Mouse (Mus musculus): Measurements from ENCODE around the gene Apba3. TPM values are rescaled to one million over a fixed set of nuclear protein-coding genes. Genes with fewer than 3 reads are reported as not detected.

The Apba3 gene
- total and polyA plus RNA-seq, 3 experiments, result 111 to 151 (median 123) TPM

- no peak for TF ChIP-seq EP300 (IDR thresholded peaks at IDR 0.05; ENCODE audit: insufficient read depth, low read depth, low read length)
- TF ChIP-seq CTCF (IDR thresholded peaks at IDR 0.05), result no peak
- H3K4me1 ChIP-seq (ENCODE audit: control insufficient read depth, insufficient read depth, low read length), result peaks cover 2% of the 10 kb centered on the region
- WGBS, result 10% methylated on average over 20 of the region's 20 CpGs
- H3K27me3 ChIP-seq (ENCODE audit: control insufficient read depth, insufficient read depth, low read length), result peaks cover 4% of the 10 kb centered on the region; the same call in 1 of the 2 replicates
- H3K36me3 ChIP-seq (ENCODE audit: control insufficient read depth, insufficient read depth, low read length), result no peaks in the 10 kb centered on the region
- H3K9ac ChIP-seq (ENCODE audit: low read depth, low read length), result no peak overlapping the region
- no peaks in the 10 kb centered on the region for H3K79me2 ChIP-seq (replicated peaks; ENCODE audit: control insufficient read depth, insufficient read depth, low read length)
- H3K4me3 ChIP-seq, result no peak overlapping the region
- intact Hi-C loops (cut with DNase I), result no loop called here
- no peak overlapping the region for H3K27ac ChIP-seq
- no peak for DNase-seq
Measured at GRCm38 (mm10) chr10:81229735-81230437, 36.9 kb upstream of the Apba3 start.

DNA sequence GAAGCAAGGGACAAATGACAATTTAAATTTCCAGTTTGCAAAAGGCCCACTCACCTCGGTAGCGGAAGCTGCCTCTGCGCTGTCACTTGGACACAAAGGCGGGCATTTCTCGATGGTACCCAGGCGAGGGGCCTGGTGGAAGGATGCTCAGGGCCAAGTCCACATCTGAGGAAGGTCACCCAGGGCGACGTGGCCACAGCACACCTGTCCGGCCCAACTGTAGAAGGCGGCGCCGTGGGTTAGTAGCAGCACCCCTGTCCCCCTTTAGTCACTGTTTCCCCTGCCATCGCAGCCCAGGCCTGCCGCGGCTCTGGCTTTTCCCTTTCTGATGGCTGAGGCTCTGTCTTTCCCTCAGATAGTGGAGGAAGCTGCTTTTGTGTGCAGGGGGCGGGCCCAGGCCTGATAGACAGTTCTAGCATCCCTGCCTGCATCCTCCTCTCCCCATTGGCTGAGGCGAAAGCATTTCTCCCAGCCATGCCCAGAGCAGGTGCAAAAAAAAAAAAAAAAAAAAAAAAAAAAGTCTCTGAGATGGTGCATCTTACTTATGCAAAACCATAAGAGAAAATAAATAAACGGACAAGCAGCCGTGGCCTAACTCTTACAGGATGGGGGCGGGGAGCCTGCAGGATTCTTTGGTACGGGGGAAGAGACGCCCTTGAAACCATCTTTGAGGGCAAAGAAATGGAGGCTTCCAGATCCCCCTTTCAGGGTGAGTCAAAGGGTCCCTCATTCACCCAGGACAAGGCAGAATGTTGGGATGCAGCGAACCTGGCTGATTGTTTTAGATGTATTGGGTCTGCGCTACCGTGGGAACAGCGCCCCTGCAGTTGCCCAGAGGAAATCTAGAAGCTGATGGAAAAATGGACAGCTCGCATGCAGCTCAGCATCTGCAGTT lies 36.1 kb upstream of the Apba3 start, which contains the start of gene Atcay:
TSS of gene Atcay (minus strand) at position 396 of the 895 bp plus-strand sequence.
- peaks cover 4% of the 10 kb centered on the region; the same call in 1 of the 2 replicates for H3K27me3 ChIP-seq (ENCODE audit: control insufficient read depth, insufficient read depth, low read length)
- intact Hi-C loops (cut with DNase I), result no loop called here
- H3K4me1 ChIP-seq (ENCODE audit: control insufficient read depth, insufficient read depth, low read length), result peaks cover 2% of the 10 kb centered on the region
- no peaks in the 10 kb centered on the region for H3K36me3 ChIP-seq (ENCODE audit: control insufficient read depth, insufficient read depth, low read length)
- no peak within 1 kb of the TSS for H3K4me3 ChIP-seq
- WGBS, result 13% methylated on average over 27 of the region's 27 CpGs
- DNase-seq, result no peak
- no peak within 1 kb of the TSS for H3K9ac ChIP-seq (ENCODE audit: low read depth, low read length)
- no peaks in the 10 kb centered on the region for H3K79me2 ChIP-seq (replicated peaks; ENCODE audit: control insufficient read depth, insufficient read depth, low read length)
- TF ChIP-seq CTCF (IDR thresholded peaks at IDR 0.05), result peak; percentile 59
- TF ChIP-seq POLR2A (IDR thresholded peaks at IDR 0.05; ENCODE audit: insufficient read depth, low read depth, low read length), result no peak
- H3K27ac ChIP-seq, result no peak within 1 kb of the TSS

DNA sequence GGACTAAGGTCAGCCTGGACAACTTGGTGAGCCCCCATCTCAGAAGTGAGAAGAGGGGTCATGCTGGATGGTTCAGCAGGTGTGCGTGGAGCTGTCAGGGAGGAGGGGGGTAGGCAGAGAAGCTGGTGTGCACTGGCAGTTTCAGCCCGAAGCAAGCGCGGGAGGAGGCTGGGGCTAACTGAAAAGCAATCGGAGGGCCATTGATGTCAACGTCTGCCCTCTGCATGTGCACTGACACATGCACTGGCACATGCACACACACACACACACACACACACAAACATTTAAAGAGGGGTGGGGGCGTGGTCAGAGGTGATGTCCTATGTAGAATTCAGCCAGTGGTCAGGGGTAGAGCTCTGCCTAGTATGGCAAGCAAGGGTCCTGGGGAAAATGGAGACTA lies 35.3 kb upstream of the Apba3 start:
- intact Hi-C loops (cut with DNase I), result no loop called here
- 60% methylated on average over 7 of the region's 7 CpGs for WGBS
- H3K27ac ChIP-seq, result no peak overlapping the region
- peaks cover 4% of the 10 kb centered on the region; the same call in 1 of the 2 replicates for H3K27me3 ChIP-seq (ENCODE audit: control insufficient read depth, insufficient read depth, low read length)
- no peak for DNase-seq
- H3K4me1 ChIP-seq (ENCODE audit: control insufficient read depth, insufficient read depth, low read length), result peaks cover 2% of the 10 kb centered on the region
- TF ChIP-seq POLR2A (IDR thresholded peaks at IDR 0.05; ENCODE audit: insufficient read depth, low read depth, low read length) (no peak), CTCF (IDR thresholded peaks at IDR 0.05) (no peak), EP300 (IDR thresholded peaks at IDR 0.05; ENCODE audit: insufficient read depth, low read depth, low read length) (no peak)
- no peaks in the 10 kb centered on the region for H3K36me3 ChIP-seq (ENCODE audit: control insufficient read depth, insufficient read depth, low read length)
- H3K4me3 ChIP-seq, result no peak overlapping the region
- H3K9ac ChIP-seq (ENCODE audit: low read depth, low read length), result no peak overlapping the region
- H3K79me2 ChIP-seq (replicated peaks; ENCODE audit: control insufficient read depth, insufficient read depth, low read length), result no peaks in the 10 kb centered on the region

- H3K4me3 ChIP-seq, result peak within 1 kb of the TSS; percentile 67
- intact Hi-C loops (cut with DNase I), result no loop called here
- no peaks in the 10 kb centered on the region for H3K36me3 ChIP-seq (ENCODE audit: control insufficient read depth, insufficient read depth, low read length)
- peaks cover 2% of the 10 kb centered on the region for H3K4me1 ChIP-seq (ENCODE audit: control insufficient read depth, insufficient read depth, low read length)
- no peaks in the 10 kb centered on the region for H3K79me2 ChIP-seq (replicated peaks; ENCODE audit: control insufficient read depth, insufficient read depth, low read length)
- peak within 1 kb of the TSS; percentile 76 for H3K9ac ChIP-seq (ENCODE audit: low read depth, low read length)
- H3K27me3 ChIP-seq (ENCODE audit: control insufficient read depth, insufficient read depth, low read length), result peaks cover 4% of the 10 kb centered on the region; the same call in 1 of the 2 replicates
- TF ChIP-seq EP300 (IDR thresholded peaks at IDR 0.05; ENCODE audit: insufficient read depth, low read depth, low read length), result no peak
- peak; percentile 57; the same call in 1 of the 2 replicates for TF ChIP-seq POLR2A (IDR thresholded peaks at IDR 0.05; ENCODE audit: insufficient read depth, low read depth, low read length)
- 10% methylated on average over 29 of the region's 29 CpGs for WGBS
- peak; percentile 84 to 87 for DNase-seq
- no peak within 1 kb of the TSS; the same call in 1 of the 2 replicates for H3K27ac ChIP-seq
Measured at GRCm38 (mm10) chr10:81232580-81233225, 34.1 kb upstream of the Apba3 start, which contains the start of gene Zfr2. TSS of gene Zfr2 (plus strand) at chr10:81233155.

- TF ChIP-seq EP300 (IDR thresholded peaks at IDR 0.05; ENCODE audit: insufficient read depth, low read depth, low read length) (no peak), POLR2A (IDR thresholded peaks at IDR 0.05; ENCODE audit: insufficient read depth, low read depth, low read length) (no peak), CTCF (IDR thresholded peaks at IDR 0.05) (no peak)
- H3K4me1 ChIP-seq (ENCODE audit: control insufficient read depth, insufficient read depth, low read length), result peaks cover 2% of the 10 kb centered on the region
- peak overlapping the region; percentile 67 for H3K4me3 ChIP-seq
- intact Hi-C loops (cut with DNase I), result no loop called here
- H3K79me2 ChIP-seq (replicated peaks; ENCODE audit: control insufficient read depth, insufficient read depth, low read length), result no peaks in the 10 kb centered on the region
- no peak for DNase-seq
- H3K9ac ChIP-seq (ENCODE audit: low read depth, low read length), result peak overlapping the region; percentile 76
- peaks cover 4% of the 10 kb centered on the region; the same call in 1 of the 2 replicates for H3K27me3 ChIP-seq (ENCODE audit: control insufficient read depth, insufficient read depth, low read length)
- 3% methylated on average over 28 of the region's 28 CpGs for WGBS
- no peak overlapping the region; the same call in 1 of the 2 replicates for H3K27ac ChIP-seq
- H3K36me3 ChIP-seq (ENCODE audit: control insufficient read depth, insufficient read depth, low read length), result no peaks in the 10 kb centered on the region
Measured at GRCm38 (mm10) chr10:81233226-81233585, 33.6 kb upstream of the Apba3 start.

All from heart, adult 2 months (tissue).